Mouse (Mus musculus) kidney, adult 10 weeks (tissue): ENCODE results near the gene Adprhl2. TPM values are rescaled to one million over a fixed set of nuclear protein-coding genes. Genes with fewer than 3 reads are reported as not detected.

Experiments
- polyA plus RNA-seq: library from polyadenylated mRNA; stranded (reverse); fragments of 350-450 nt; fragmentation: Illumina TruSeq; extraction: RNeasy Lipid Tissue Mini Kit (QIAGEN cat#74804); gene quantifications from one replicate; pipeline ENCODE4 v1.2.3, GENCODE M21; 2014; ENCODE audit warnings: low read depth, low replicate concordance

Gene Adprhl2
- not detected for polyA plus RNA-seq

DNA sequence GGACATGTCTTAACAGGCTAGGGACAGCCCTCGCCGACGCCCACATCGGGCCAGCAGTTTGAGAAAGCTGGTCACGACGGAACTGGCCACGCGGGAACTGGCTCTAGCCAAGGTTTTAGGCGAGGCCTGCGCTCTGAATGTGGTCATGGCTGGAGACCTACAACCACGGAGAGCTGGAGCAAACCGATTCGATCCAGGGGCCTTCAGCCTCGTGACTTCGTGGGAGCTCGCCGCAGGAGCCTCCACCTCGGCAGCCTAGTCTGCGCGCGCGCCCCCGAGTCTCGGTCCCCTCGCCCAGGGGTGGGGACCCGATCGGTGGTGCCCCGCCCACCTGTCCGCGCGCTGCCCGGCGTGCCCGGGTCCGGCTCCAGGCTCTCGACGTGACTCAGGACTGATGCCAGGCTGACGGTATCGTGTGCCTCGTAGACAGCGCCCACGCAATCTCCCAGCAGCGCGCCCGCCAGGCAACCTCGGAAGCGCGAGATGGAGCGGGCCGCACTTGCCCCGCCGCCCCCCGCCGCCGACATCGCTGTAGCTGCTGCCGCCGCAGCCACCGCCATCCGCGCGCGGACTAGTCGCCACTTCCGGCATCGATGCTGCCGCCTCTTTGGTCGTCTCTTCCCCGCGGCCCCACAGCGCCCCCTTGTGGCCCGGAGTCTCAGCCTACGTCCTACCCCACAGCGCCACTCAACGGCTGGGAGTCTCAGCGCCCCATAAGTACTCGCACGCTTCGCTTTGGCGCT, at the start of gene Adprhl2:
Adprhl2 (minus strand) TSS at position 593 of the 743 bp plus-strand sequence.

DNA sequence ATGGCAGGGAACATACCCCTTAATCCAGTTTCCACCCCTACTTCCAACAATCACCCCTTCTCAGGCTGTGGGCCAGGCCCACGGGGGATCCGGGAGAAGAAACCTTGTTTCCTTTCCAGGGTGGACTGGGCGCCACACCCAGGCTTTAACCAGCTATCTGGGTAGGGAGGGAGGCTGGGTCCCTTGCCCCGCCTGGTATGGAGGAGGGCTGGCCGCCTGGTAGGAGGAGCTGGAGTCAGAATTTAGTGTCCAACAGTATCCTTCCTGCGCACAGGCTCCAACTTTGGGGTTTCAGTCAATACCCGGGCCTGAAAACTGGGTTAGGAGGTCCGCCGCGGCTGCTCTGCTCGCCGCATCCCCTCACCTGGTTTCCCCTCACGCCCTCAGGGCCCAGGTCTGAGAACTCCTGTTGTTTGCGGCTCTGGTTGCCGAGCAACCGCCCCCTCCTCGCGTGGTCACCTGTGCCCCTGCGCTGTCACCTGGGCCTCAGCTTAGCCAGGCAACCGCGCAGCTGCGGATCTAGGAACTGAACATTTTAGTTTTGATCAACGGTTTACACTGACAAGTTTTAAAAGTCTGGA, 3.9 kb upstream of the Adprhl2 start, which contains the start of gene Tekt2:
Tekt2 (minus strand) TSS at position 408 of the 581 bp plus-strand sequence.

DNA sequence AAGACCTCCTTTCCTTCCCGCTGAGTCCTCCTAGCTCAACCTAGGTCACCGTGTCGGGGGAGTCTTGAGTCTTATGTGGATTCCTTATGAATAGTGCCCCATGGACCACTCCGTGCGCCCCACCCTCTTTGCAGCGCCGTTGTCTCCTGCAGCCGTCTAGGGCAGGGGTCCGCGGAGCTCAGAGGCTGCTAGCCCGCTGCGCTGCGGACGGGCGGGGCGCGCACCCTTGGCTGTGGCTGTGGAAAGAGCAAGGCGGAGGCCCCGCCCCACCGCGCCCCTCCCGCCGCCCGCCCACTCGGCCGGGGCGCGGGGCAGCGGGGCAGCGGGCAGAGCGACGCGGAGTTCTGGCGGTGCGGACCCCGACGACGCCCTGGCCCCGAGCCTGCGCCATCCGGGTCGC, 35.0 kb downstream of the Adprhl2 start, which contains the start of gene Col8a2:
Col8a2 (plus strand) TSS at position 302 of the 400 bp plus-strand sequence.

Other genes with a start within 250 kb of the Adprhl2 start
- gene Lsm10, start 225.1 kb downstream of the Adprhl2 start, polyA plus RNA-seq, result 3.7 TPM
- gene Stk40, start 217.7 kb downstream of the Adprhl2 start, polyA plus RNA-seq, result 2.8 TPM
- gene Eva1b, start 174.0 kb downstream of the Adprhl2 start, polyA plus RNA-seq, result 0.32 TPM
- gene Sh3d21, start 158.2 kb downstream of the Adprhl2 start, polyA plus RNA-seq, result 0.81 TPM
- 109 TPM for gene Thrap3, start 118.9 kb downstream of the Adprhl2 start, polyA plus RNA-seq
- 1.0 TPM for gene Map7d1, start 65.4 kb downstream of the Adprhl2 start, polyA plus RNA-seq
- gene Trappc3, start 59.4 kb downstream of the Adprhl2 start, polyA plus RNA-seq, result 45.3 TPM
- 0.16 TPM for gene Col8a2, start 34.9 kb downstream of the Adprhl2 start, polyA plus RNA-seq
- not detected for gene Tekt2, start 4.0 kb upstream of the Adprhl2 start, polyA plus RNA-seq
- 8.6 TPM for gene Ago3, start 107.9 kb upstream of the Adprhl2 start, polyA plus RNA-seq
- gene Ago1, start 146.9 kb upstream of the Adprhl2 start, polyA plus RNA-seq, result 14.5 TPM
- 3.6 TPM for gene Ago4, start 211.8 kb upstream of the Adprhl2 start, polyA plus RNA-seq
- gene Clspn, start 235.2 kb upstream of the Adprhl2 start, polyA plus RNA-seq, result 0.24 TPM